In genomic region chr1:175950851-175951250, GRCm38 (mm10) we compare ENCODE assay signal across 31 mouse cellular contexts. TPM values are rescaled to one million over a fixed set of nuclear protein-coding genes. Genes with fewer than 3 reads are reported as not detected.
"Had no signal": no experiment of that assay in that cellular context is flagged by ENCODE, and none has a peak within 500 bp of the region (broad histone marks: within the 10 kb centered on the region; RNA-seq: fewer than 3 reads in every experiment).

No protein-coding gene starts in this region.

- ATAC-seq: hindbrain, postnatal 0 days; inflammation-experienced regulatory T-cells, adult 6 months; intestine, embryonic 15.5 days; intestine, embryonic 16.5 days; intestine, postnatal 0 days had no signal

- DNase-seq: heart, postnatal 10 days; heart, postnatal 14 days; heart, postnatal 4 days; kidney, adult 11 months; kidney, adult 18-20 months; kidney, adult 2 months; kidney, adult 8-10 months; kidney, adult 9 months; kidney, postnatal 10 days; kidney, postnatal 14 days; kidney, postnatal 25 days; kidney, postnatal 36 days; kidney, postnatal 4 days; layer of hippocampus, adult 9-11 months; layer of hippocampus, postnatal 36 days had no signal

RNA-seq across cellular contexts. Expression of gene Rbm8a2, which starts 28.1 kb away (rescaled TPM):
- total RNA-seq: heart, postnatal 10 days; heart, postnatal 14 days; heart, postnatal 25 days; heart, postnatal 4 days; hindbrain, postnatal 0 days; layer of hippocampus, adult 18-20 months; layer of hippocampus, adult 2 months; layer of hippocampus, adult 8-10 months; layer of hippocampus, postnatal 10 days; layer of hippocampus, postnatal 14 days; layer of hippocampus, postnatal 25 days; layer of hippocampus, postnatal 36 days; left cerebral cortex, adult 18-20 months had no signal

RNA-seq across cellular contexts. Expression of gene Gm38100, which starts 30.7 kb away (rescaled TPM):
- total RNA-seq: heart, postnatal 10 days; heart, postnatal 14 days; heart, postnatal 25 days; heart, postnatal 4 days; hematopoietic stem cell, adult 5-6 weeks; hindbrain, postnatal 0 days; layer of hippocampus, adult 18-20 months; layer of hippocampus, adult 2 months; layer of hippocampus, adult 8-10 months; layer of hippocampus, postnatal 10 days; layer of hippocampus, postnatal 14 days; layer of hippocampus, postnatal 25 days; layer of hippocampus, postnatal 36 days; left cerebral cortex, adult 18-20 months; left cerebral cortex, adult 2 months; left cerebral cortex, adult 8-10 months had no signal
